ENCODE assay signal across 14 mouse cellular contexts in genomic region chr14:31953783-31954182, GRCm38 (mm10).
DNase-seq lines count a peak whose midpoint lies in the region.
"Had no signal": no experiment of that assay in that cellular context is flagged by ENCODE, and none has a peak within 500 bp of the region (broad histone marks: within the 10 kb centered on the region; RNA-seq: fewer than 3 reads in every experiment).

No protein-coding gene starts in this region.

- peak; percentile 46 to 47 for DNase-seq in layer of hippocampus, adult 8-10 months (ENCODE audit: low spot score in 2 of 2)
- no peak for DNase-seq in layer of hippocampus, postnatal 25 days (ENCODE audit: extremely low spot score in 1 of 2, low spot score in 1 of 2)
- DNase-seq in frontal cortex, postnatal 25 days (ENCODE audit: low spot score in 2 of 2) = peak; percentile 18 to 26
- DNase-seq in layer of hippocampus, postnatal 36 days = peak; percentile 32 to 39
- DNase-seq in right cerebral cortex, postnatal 14 days = peak; percentile 12
- no peak for DNase-seq in thymus, postnatal 25 days
- no peak for DNase-seq in spleen, adult 18-20 months
- DNase-seq: cerebellum, postnatal 10 days; gastrocnemius, postnatal 25 days; heart, adult 2 months; heart, postnatal 36 days; kidney, adult 9 months; kidney, postnatal 36 days; liver, embryonic 13.5 days had no signal

Comparison
In these comparisons a context has a peak if more than half of its experiments do, and no peak if none do; other contexts are left out.
1. DNase-seq: peak in layer of hippocampus, adult 8-10 months (2 of 2), frontal cortex, postnatal 25 days (2 of 2), layer of hippocampus, postnatal 36 days (2 of 2) and right cerebral cortex, postnatal 14 days (single experiment); none in layer of hippocampus, postnatal 25 days (0 of 2), thymus, postnatal 25 days (single experiment) and spleen, adult 18-20 months (0 of 2).